9 mouse cellular contexts compared by ENCODE assay signal in the genomic region with DNA sequence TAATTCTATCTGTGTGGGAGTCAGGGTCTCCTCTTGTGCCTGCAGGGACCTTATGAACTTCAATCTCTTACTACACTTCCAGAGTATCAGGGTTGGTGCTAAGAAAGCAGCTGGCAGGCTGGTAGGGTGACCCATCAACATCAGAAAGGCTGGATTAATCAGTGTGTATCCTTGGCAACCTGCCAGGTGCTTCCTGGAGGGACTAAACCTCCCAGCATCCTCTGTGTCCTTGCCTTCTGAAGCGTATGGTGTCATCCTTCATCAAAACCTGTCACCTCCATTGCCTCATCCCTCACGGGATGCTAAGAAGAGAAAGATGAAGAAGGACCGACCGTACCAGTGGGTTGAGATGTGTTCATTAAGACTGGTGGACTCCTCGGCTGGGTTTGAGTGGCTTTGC. TPM values are rescaled to one million over a fixed set of nuclear protein-coding genes. Genes with fewer than 3 reads are reported as not detected.
A peak's percentile ranks its signal among the peaks of the same experiment; 100 is the strongest.
DNase-seq lines count a peak whose midpoint lies in the region; ATAC-seq and TF ChIP-seq lines count a peak whose summit lies in the region.
"Had no signal": no experiment of that assay in that cellular context is flagged by ENCODE, and none has a peak within 500 bp of the region (broad histone marks: within the 10 kb centered on the region; RNA-seq: fewer than 3 reads in every experiment).

No protein-coding gene starts in this region.

- H3K36me3 ChIP-seq in embryonic facial prominence, embryonic 11.5 days (replicated peaks; ENCODE audit: control insufficient read depth, insufficient read depth, low read depth, low read length) = no peaks in the 10 kb centered on the region; the same call in 1 of the 2 replicates
- H3K36me3 ChIP-seq in stomach, postnatal 0 days (ENCODE audit: control insufficient read depth, insufficient read depth, low read length) = no peaks in the 10 kb centered on the region

- DNase-seq in right cerebral cortex, postnatal 10 days (ENCODE audit: low spot score in 2 of 2) = peak; percentile 48 to 62
- no peak for DNase-seq in right cerebral cortex, postnatal 25 days
- DNase-seq in embryonic facial prominence, embryonic 11.5 days (ENCODE audit: low spot score) = no peak
- DNase-seq in kidney, postnatal 10 days = peak; percentile 58
- no peak for DNase-seq in stomach, postnatal 0 days (ENCODE audit: low spot score)
- DNase-seq in urinary bladder, postnatal 14 days (ENCODE audit: low spot score) = no peak
- DNase-seq in urinary bladder, postnatal 36 days (ENCODE audit: low spot score in 2 of 2) = no peak
- DNase-seq in gastrocnemius, adult 18-20 months (ENCODE audit: low spot score) = no peak

- H3K4me2 ChIP-seq in embryonic facial prominence, embryonic 11.5 days (ENCODE audit: low read depth, low read length) = no peak overlapping the region
- H3K4me2 ChIP-seq in stomach, postnatal 0 days (replicated peaks; ENCODE audit: low read depth) = no peak overlapping the region

- H3K4me1 ChIP-seq in embryonic facial prominence, embryonic 11.5 days (ENCODE audit: control insufficient read depth, insufficient read depth, low read length) = peaks cover 8% of the 10 kb centered on the region
- H3K4me1 ChIP-seq in stomach, postnatal 0 days (replicated peaks; ENCODE audit: control insufficient read depth, insufficient read depth) = no peaks in the 10 kb centered on the region

- no peak overlapping the region for H3K9ac ChIP-seq in embryonic facial prominence, embryonic 11.5 days (replicated peaks; ENCODE audit: low read length)
- H3K9ac ChIP-seq in stomach, postnatal 0 days (ENCODE audit: low read length) = no peak overlapping the region

- no peak overlapping the region for H3K4me3 ChIP-seq in embryonic facial prominence, embryonic 11.5 days (ENCODE audit: low read depth, low read length)
- H3K4me3 ChIP-seq in stomach, postnatal 0 days (ENCODE audit: low read depth, low read length) = no peak overlapping the region
- H3K4me3 ChIP-seq: myocyte had no signal

- no peak for TF ChIP-seq CTCF in stomach, postnatal 0 days (IDR thresholded peaks at IDR 0.05; ENCODE audit: low read depth)

- 59% methylated on average over 5 of the region's 5 CpGs for WGBS in embryonic facial prominence, embryonic 11.5 days
- 48% methylated on average over 5 of the region's 5 CpGs for WGBS in stomach, postnatal 0 days

- peak overlapping the region; percentile 16; the same call in 1 of the 2 replicates for H3K27ac ChIP-seq in embryonic facial prominence, embryonic 11.5 days (replicated peaks; ENCODE audit: low read depth, low read length)
- H3K27ac ChIP-seq in stomach, postnatal 0 days (replicated peaks) = 0 out of 2 replicates have a peak overlapping the region, but pooled peaks have one; percentile 30

- no peak for TF ChIP-seq EP300 in stomach, postnatal 0 days (optimal IDR thresholded peaks at IDR 0.05)

- H3K9me3 ChIP-seq in embryonic facial prominence, embryonic 11.5 days (replicated peaks; ENCODE audit: control insufficient read depth, low read length) = no peaks in the 10 kb centered on the region
- no peaks in the 10 kb centered on the region for H3K9me3 ChIP-seq in stomach, postnatal 0 days (ENCODE audit: control insufficient read depth, low read length)

- H3K27me3 ChIP-seq in embryonic facial prominence, embryonic 11.5 days (ENCODE audit: control insufficient read depth, insufficient read depth, low read length) = no peaks in the 10 kb centered on the region
- no peaks in the 10 kb centered on the region for H3K27me3 ChIP-seq in stomach, postnatal 0 days (ENCODE audit: control insufficient read depth, insufficient read depth, low read length)

- peak; percentile 8; the same call in 1 of the 2 replicates for ATAC-seq in embryonic facial prominence, embryonic 11.5 days (replicated peaks; ENCODE audit: insufficient number of reproducible peaks, low FRiP score, low TSS enrichment, low read depth)
- no peak for ATAC-seq in stomach, postnatal 0 days (ENCODE audit: low FRiP score, low TSS enrichment)

RNA-seq across cellular contexts. Expression of gene Clmp, which starts 8.0 kb away (rescaled TPM):
- polyA plus RNA-seq in embryonic facial prominence, embryonic 11.5 days (2014; fragmentation: Nextera tagmentation; extraction: Ambion mirVana) = 59.8 and 72.3 TPM in 2 replicates
- 17.7 and 17.8 TPM in 2 replicates for polyA plus RNA-seq in stomach, postnatal 0 days (2015; fragmentation: Nextera tagmentation; extraction: Ambion mirVana)
- total RNA-seq in gastrocnemius, adult 18-20 months (2021) = 1 to 10 TPM; 3.7 to 5.6 TPM

RNA-seq across cellular contexts. Expression of gene Gm21915, which starts 23.4 kb away (rescaled TPM):
- not detected in 2 replicates for polyA plus RNA-seq in embryonic facial prominence, embryonic 11.5 days (2014; fragmentation: Nextera tagmentation; extraction: Ambion mirVana)
- polyA plus RNA-seq in stomach, postnatal 0 days (2015; fragmentation: Nextera tagmentation; extraction: Ambion mirVana) = not detected in 2 replicates
- total RNA-seq in gastrocnemius, adult 18-20 months (2021) = not detected
- polyA plus RNA-seq: myocyte had no signal

Comparison
In these comparisons a context has a peak if more than half of its experiments do, and no peak if none do; other contexts are left out.
1. DNase-seq: peak in right cerebral cortex, postnatal 10 days (2 of 2) and kidney, postnatal 10 days (single experiment); none in right cerebral cortex, postnatal 25 days (single experiment), embryonic facial prominence, embryonic 11.5 days (single experiment), stomach, postnatal 0 days (single experiment), urinary bladder, postnatal 14 days (single experiment), urinary bladder, postnatal 36 days (0 of 2) and gastrocnemius, adult 18-20 months (single experiment).